Mouse (Mus musculus): ENCODE data around the gene Ghr. TPM values are rescaled to one million over a fixed set of nuclear protein-coding genes. Genes with fewer than 3 reads are reported as not detected.

Ghr gene
- total RNA-seq, 2 experiments from 2014 or later = 12.6 to 13.8 TPM

DNA sequence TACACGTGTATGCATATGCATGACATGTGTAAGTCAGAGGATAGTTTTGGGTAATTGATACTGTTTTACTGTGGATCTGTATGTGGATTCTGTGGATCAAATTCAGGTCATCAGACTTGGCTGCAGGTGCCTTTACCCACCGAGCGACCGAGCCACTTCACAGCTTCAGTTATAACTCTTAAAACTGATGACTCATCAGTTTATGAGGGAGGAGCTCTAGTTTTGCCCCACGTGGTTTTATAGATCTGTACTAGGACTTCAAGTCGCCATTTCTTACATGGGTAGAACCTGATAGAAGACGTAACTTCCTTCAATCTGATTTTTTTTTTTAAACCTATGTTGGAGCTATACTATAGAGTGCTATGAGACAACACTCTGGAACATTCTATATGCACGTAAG lies 285.7 kb downstream of the Ghr start:
- no peak for DNase-seq (ENCODE audit: low spot score in 2 of 2)

DNA sequence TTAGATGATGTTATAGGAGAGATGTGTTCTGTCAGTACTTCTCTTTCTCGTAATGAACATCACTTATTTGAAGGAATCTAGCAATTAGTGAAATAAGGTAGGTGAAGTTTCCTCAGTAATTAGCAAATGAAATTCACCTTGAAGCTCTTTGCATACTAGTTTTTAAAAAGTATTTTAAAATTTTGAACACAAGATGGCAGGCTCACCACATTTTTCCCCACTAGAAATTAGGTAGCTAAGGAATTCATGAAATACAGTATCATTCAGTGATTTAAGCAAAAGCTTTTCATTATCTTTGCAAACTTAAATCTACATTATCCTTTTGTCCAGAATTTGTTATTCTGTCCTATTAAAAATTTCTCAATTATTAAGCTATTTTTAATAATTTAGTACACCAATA lies 287.3 kb downstream of the Ghr start:
- no peak for DNase-seq (ENCODE audit: low spot score in 2 of 2)

DNA sequence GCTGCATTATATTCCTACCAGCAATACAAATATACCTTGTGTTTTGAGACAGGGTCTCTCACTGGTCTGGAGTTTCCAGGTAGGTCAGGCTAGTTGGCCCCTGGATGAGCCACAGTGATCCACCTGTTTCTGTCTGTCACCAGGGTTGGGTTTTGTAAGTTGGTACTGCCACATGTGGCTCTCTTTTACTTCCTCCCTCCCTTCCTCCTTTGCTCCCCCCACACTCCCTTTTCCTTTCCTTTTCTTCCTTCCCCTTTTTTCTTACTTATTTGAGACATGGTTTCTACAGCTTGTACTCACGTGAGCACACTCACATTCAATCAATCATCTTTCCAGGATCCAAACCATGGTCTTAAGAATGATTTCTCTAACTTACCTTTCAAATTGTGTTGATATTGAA lies 289.8 kb downstream of the Ghr start:
- DNase-seq (ENCODE audit: low spot score in 2 of 2) = no peak

DNA sequence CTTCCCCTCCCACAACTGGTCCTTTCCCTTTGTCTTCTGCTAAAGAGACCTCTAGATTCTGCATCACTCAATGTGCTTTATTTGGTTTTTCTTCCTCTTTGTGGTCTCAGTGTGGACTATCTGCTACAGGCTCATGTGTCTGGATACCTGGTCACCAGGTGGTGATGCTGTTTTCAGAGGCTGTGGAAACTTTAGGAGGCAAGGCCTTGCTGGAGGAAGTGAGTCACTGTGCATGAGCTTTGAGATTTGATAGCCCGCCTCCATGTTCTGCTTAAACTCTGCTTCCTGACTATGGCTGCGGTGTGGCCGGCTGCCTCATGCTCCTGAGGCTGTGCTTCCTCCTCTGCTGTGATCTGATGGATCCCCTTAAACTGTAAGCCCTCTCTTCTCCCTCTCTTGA lies 292.9 kb downstream of the Ghr start:
- no peak for DNase-seq (ENCODE audit: low spot score in 2 of 2)

DNA sequence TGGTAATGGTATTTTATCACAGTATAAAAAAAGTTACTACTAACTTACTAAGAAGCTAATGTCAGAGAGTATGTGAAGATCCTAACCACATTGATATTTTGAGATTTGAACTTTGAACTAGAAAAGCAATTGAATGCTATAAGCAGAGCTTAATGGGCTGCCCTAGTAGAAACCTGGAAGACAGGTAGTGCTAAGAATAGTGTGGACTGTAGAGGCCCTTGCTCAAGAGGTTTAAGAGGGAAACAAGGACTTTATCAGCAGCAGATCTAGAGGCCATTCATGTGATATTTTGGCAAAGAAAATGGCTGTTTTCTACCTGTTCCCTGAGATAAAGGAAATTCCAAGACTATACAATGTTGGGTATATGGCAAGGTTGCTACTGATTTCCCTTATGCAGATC lies 297.3 kb downstream of the Ghr start:
- no peak for DNase-seq (ENCODE audit: low spot score in 2 of 2)

DNA sequence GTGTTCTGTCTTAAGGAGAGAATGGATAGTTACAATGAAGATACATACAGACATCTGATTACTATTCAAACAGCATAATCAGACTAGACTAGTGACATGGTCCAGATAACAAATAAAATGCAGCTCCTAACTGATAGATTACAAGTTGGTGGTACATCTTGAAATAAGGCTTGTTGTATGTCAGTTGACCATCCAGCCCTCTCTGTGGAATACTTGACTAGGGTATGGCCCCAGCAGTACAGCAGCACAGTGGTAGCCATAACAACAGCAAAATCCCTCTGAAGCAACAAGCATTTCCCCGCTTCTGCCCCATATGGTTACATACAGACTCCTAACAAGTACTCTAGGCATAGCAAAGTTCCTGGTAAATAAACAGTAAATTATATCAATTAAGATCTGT lies 301.6 kb downstream of the Ghr start:
- no peak for DNase-seq (ENCODE audit: low spot score in 2 of 2)

DNA sequence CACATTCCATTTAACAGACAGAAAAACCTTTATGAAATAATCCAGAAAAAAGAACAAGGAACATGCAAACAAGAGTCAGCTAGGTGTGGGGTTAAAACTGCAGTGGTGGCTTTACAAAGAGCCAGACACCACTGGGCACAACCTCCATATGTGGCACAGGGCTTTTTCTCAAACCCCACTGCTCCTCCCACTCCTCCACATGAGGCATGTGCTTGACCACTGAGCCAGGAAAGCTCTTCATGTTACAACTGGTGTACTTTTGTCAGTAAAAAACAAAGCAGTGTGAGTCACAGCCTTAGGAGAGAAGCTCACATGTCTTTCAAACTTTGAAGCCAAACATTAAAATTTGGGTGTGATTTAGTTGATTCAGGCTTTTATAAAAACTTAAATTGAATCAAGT lies 302.1 kb downstream of the Ghr start:
- no peak for DNase-seq (ENCODE audit: low spot score in 2 of 2)

DNA sequence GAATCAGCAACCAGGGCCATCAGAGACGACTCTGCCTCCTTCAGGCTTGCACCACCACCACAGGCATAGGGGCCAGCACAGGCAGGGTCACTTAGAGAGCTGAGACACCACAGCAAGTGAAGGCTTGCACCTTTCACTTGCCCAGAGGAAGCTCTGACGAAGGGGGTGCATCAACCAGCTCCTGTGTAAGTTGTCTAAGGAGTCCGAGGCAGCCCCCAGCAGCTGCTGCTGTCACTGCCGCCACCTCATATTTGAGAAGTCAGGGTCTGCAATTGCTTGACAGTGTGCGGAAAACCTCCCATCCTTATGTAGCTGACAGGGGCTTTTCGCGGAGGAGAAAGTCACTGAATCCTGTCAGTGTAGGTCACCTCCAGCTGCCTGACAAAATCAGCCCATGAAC lies 304.1 kb downstream of the Ghr start:
- DNase-seq (ENCODE audit: low spot score in 2 of 2) = no peak

DNA sequence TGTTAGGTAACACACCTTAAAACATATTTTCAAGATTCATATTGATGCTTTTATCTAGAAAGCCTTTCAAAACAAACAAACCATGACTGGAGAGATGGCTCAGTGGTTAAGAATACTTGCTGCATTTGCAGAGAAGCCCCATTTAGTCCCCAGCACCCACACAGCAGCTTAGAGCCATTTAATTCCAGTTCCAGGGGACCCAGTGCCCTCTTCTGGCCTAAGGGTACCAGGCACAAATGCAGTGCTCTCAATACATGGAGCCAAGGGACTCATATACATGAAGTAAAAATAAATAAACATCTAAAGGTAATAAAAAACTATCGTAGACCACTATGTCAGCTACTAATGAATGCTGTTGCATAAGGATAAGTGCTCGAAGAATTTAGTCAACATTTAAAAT lies 305.9 kb downstream of the Ghr start:
- DNase-seq (ENCODE audit: low spot score in 2 of 2) = no peak

DNA sequence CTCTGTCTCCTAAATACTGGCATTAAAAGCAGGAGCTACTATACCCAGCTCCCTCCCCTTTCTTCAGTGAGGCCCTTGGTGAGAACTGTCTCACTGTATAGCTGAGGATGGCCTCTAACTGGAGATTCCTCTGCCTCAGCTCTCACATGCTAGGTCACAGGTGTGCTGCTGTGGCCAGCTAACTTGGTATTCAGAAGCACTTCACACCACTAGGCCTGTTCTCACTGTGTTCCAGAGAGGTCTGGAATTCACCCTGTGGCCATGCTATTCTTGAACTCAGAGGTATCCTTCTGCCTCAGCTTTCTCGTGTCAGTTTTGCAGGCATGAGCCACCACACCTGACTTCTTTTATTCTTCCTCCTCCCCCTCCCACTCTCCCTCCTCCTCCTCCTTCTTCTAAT lies 310.1 kb downstream of the Ghr start:
- DNase-seq (ENCODE audit: low spot score in 2 of 2) = no peak

DNA sequence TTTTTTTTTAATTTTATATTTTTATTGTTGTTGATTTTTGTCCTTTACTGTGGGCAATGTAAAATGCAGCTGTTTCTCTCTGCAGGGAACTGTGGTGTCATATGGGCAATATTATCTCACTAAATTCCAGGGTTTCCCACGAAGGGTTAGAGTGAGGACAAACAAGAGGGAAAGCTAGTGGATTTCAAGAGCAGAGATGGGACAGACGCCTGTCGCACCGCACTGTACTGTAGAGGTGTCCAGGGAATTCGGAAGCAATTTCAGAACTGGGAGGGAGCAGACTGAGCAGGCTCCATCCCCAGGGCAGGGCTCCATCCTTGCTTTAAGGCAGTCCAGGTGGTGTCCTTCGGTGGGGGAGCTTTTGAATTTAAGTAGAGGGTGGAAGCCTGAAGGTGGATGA lies 312.1 kb downstream of the Ghr start:
- no peak for DNase-seq (ENCODE audit: low spot score in 2 of 2)

DNA sequence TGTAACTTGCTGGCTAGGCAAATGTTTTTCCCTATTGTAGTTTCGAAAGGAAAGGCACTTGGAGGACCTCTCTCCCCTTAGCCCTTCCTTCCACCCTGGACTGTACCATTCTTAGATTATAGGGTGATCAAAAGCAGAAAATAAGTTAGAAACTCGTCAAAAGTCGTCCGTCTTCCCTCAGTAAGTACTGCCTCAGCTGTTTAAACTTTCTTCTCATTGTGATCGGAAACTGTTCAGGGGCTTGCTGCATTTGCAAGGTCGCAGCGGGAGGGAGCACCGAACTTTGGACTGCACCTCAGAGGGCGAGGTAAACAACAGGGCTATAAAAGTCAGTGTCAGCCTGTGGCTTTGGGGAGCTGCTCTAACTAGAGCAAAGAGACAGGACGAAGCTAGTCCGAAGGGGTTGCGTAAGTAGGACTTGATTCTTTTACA lies 312.6 kb downstream of the Ghr start:
- peak; percentile 18 to 34 for DNase-seq (ENCODE audit: low spot score in 2 of 2)

DNA sequence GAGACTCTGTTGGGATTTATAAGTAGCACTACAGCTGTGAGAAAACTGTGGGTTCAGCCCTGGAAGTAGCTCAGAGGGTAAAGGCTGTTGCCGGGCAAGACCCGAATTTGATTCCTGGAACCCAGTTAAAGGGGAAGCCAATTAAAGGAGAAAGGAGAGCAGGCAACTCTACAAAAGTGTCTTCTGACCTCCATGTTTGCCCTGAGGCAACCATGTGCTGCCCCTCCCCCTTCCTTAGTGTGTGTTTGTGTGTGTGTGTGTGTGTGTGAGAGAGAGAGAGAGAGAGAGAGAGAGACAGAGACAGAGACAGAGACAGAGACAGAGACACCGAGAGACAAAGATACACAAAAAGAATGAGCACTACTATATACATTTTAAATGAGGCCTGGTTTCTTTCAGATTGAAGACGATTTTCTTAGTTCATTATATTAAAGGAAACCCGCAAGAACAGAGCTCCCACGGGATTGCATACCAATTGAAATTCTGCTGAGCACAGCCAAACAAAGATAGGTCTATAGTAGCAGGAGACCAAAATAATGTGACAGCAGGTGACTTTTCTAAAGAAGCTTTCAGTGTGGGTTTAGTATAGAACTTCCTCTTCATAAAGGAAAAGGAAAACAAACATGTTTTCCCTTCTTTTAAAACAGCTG lies 313.2 kb downstream of the Ghr start:
- DNase-seq (ENCODE audit: low spot score in 2 of 2) = no peak

DNA sequence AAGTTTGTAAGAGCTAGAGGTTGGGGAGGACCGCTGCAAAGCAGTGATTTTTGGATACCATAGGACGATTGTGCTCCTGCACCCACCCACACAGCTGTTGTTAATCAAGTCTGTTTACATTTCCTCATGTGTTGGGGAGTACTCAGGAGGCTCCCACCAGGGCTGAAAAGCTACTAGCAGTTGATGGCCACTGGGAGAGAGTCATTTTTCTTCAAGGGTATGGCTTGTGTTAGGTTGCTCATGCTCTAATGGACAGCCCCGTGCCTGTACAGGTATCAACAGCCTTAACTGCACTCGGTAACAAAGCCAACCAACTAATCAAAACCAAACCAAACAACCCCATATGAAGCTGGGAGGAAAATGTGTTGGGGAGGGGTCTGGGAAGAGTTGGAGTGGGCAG lies 313.8 kb downstream of the Ghr start:
- DNase-seq (ENCODE audit: low spot score in 2 of 2) = no peak

DNA sequence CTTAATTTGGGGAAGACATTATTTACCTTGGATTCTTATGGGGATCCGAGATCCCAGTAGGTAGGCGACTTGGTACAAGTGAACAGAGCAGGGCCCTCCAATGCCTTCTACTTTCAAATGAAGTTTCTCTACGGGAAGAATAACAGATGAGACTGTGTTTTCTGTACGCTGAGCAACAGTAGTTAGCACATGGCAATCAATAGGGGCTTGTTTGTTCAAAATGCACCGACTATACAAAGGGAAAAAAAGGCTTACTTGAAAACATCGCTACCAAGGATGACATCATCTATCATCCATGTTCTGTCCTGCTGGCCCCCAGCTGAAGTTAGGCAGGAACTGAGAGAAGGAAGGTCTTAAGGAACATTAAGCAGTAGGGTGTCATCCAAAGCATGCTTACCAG lies 315.0 kb downstream of the Ghr start, which contains the start of gene Selenop:
TSS of gene Selenop (plus strand) at position 301 of the 400 bp plus-strand sequence.
- no peak for DNase-seq (ENCODE audit: low spot score in 2 of 2)
